Mouse (Mus musculus) midbrain, postnatal 0 days (tissue): Measurements from ENCODE around the gene Olfr95. TPM values are rescaled to one million over a fixed set of nuclear protein-coding genes. Genes with fewer than 3 reads are reported as not detected.
A peak's percentile ranks its signal among the peaks of the same experiment; 100 is the strongest.

ENCODE experiments used
- ATAC-seq: fragments of 200-750 bp; cut with Nextera tagmentation; 2 replicates; pipeline ENCODE4 v1.8.0; 2017; ENCODE audit warnings: moderate number of reproducible peaks, mild to moderate bottlenecking, moderate TSS enrichment, moderate library complexity; ENCODE audit not compliant: low FRiP score
- DNase-seq: peaks from one replicate; pipeline ENCODE4 v3.0.0-alpha.2; 2015; ENCODE audit warnings: low spot score
- H3K27ac ChIP-seq: fragments of 300-500 bp; sonication (generic); 2 replicates; pipeline ENCODE4 v1.5.1; 2014; ENCODE audit warnings: low read depth, mild to moderate bottlenecking, low read length, mixed read lengths
- H3K27me3 ChIP-seq: fragments of 300-500 bp; sonication (generic); 2 replicates; pipeline ENCODE4 v1.6.1; 2014; ENCODE audit warnings: low read length, control low read depth, mixed read lengths; ENCODE audit not compliant: insufficient read depth
- H3K36me3 ChIP-seq: fragments of 300-500 bp; sonication (generic); 2 replicates; pipeline ENCODE4 v1.6.1; 2014; ENCODE audit warnings: low read length, control low read depth, mixed read lengths; ENCODE audit not compliant: insufficient read depth
- H3K4me1 ChIP-seq: fragments of 300-500 bp; sonication (generic); 2 replicates; pipeline ENCODE4 v1.6.1; 2014; ENCODE audit warnings: mild to moderate bottlenecking, control low read depth, antibody characterized with exemption, low read length, mixed read lengths; ENCODE audit not compliant: insufficient read depth
- H3K4me2 ChIP-seq: fragments of 300-500 bp; sonication (generic); 2 replicates; pipeline ENCODE4 v1.6.1; 2014; ENCODE audit warnings: low read depth, mild to moderate bottlenecking, low read length, mixed read lengths; ENCODE audit not compliant: poor library complexity, severe bottlenecking
- H3K4me3 ChIP-seq: fragments of 300-500 bp; sonication (generic); 2 replicates; pipeline ENCODE4 v1.5.1; 2014; ENCODE audit warnings: low read depth, mild to moderate bottlenecking, low read length, moderate library complexity
- H3K9ac ChIP-seq: fragments of 300-500 bp; sonication (generic); replicated peaks from 2 replicates; pipeline ENCODE4 v1.6.1; 2014; ENCODE audit warnings: mild to moderate bottlenecking, low read length, moderate library complexity, mixed read lengths; ENCODE audit not compliant: poor library complexity, severe bottlenecking
- H3K9me3 ChIP-seq: fragments of 300-500 bp; sonication (generic); 2 replicates; pipeline ENCODE4 v1.6.1; 2016; ENCODE audit warnings: low read length, control low read depth
- CTCF ChIP-seq: IDR thresholded peaks from 2 replicates; pipeline ENCODE4 v1.5.1; 2016; ENCODE audit warnings: antibody characterized with exemption, mild to moderate bottlenecking
- WGBS: fragments of 180-500 bp; shearing (Covaris S2); extraction: QIAGEN DNeasy Blood & Tissue Kit; methylation state at CpG from one replicate; pipeline ENCODE4 v1.1.7; 2014; 5-methylcytosine and 5-hydroxymethylcytosine counted together
- polyA plus RNA-seq: library from polyadenylated mRNA; unstranded; fragments of >200 nt; fragmentation: Nextera tagmentation; extraction: Ambion mirVana; gene quantifications from 2 replicates; pipeline ENCODE4 v1.2.1, GENCODE M21; 2015
- total RNA-seq: library from RNA; depleted of rRNA; stranded (reverse); fragments of >200 nt; gene quantifications from 2 replicates; pipeline ENCODE4 v1.2.3, GENCODE M21; 2014

Olfr95 gene
- total and polyA plus RNA-seq, 2 experiments from 2014 or later: 0.02 TPM; not detected in 1

- Histone ChIP-seq H3K9me3 (no peaks in the 10 kb centered on the region), H3K4me3 (no peak overlapping the region), H3K27me3 (no peaks in the 10 kb centered on the region), H3K9ac (no peak overlapping the region), H3K4me2 (no peak overlapping the region), H3K36me3 (no peaks in the 10 kb centered on the region), H3K27ac (no peak overlapping the region), H3K4me1 (no peaks in the 10 kb centered on the region)
- 25% methylated on average over 1 of the region's 1 CpGs for WGBS
- TF ChIP-seq CTCF: peak; percentile 50
- DNase-seq (peak; percentile 16), ATAC-seq (no peak)
Observed at GRCm38 (mm10) chr17:37221879-37222278, 9.0 kb upstream of the Olfr95 start.

GRCm38 (mm10) chr17:37219846-37220245, 6.9 kb upstream of the Olfr95 start, which contains the start of gene Olfr96:
TSS of gene Olfr96 (plus strand) at chr17:37220146.
- WGBS: 64% methylated on average over 4 of the region's 4 CpGs
- no peak within 1 kb of the TSS for H3K4me3 ChIP-seq
- H3K4me1 ChIP-seq: no peaks in the 10 kb centered on the region
- H3K9ac ChIP-seq: no peak within 1 kb of the TSS
- ATAC-seq: no peak
- no peaks in the 10 kb centered on the region for H3K27me3 ChIP-seq
- DNase-seq: no peak
- no peak within 1 kb of the TSS for H3K27ac ChIP-seq
- no peak for TF ChIP-seq CTCF
- H3K9me3 ChIP-seq: no peaks in the 10 kb centered on the region
- H3K36me3 ChIP-seq: no peaks in the 10 kb centered on the region
- H3K4me2 ChIP-seq: no peak within 1 kb of the TSS

GRCm38 (mm10) chr17:37218486-37218885, 5.6 kb upstream of the Olfr95 start:
- no peak for TF ChIP-seq CTCF
- Histone ChIP-seq H3K4me3 (no peak overlapping the region), H3K9ac (no peak overlapping the region), H3K27me3 (no peaks in the 10 kb centered on the region), H3K4me1 (no peaks in the 10 kb centered on the region), H3K36me3 (no peaks in the 10 kb centered on the region), H3K9me3 (no peaks in the 10 kb centered on the region), H3K4me2 (no peak overlapping the region), H3K27ac (no peak overlapping the region)
- DNase-seq (no peak), ATAC-seq (no peak)
- WGBS: 83% methylated on average over 3 of the region's 3 CpGs

GRCm38 (mm10) chr17:37210884-37211768, 1.8 kb downstream of the Olfr95 start:
- Histone ChIP-seq H3K4me2 (peak overlapping the region; percentile 58), H3K4me3 (peak overlapping the region; percentile 39)
- peak; percentile 85 for ATAC-seq

GRCm38 (mm10) chr17:37203917-37204236, 9.0 kb downstream of the Olfr95 start:
- H3K27me3 ChIP-seq: no peaks in the 10 kb centered on the region

More at GRCm38 (mm10) chr17:37210884-37211768, 1.8 kb downstream of the Olfr95 start:
- peak; percentile 43; the same call in 1 of the 2 replicates for TF ChIP-seq CTCF
- Histone ChIP-seq H3K9ac (peak overlapping the region; percentile 62), H3K36me3 (no peaks in the 10 kb centered on the region), H3K27ac (no peak overlapping the region), H3K4me1 (no peaks in the 10 kb centered on the region), H3K9me3 (no peaks in the 10 kb centered on the region), H3K27me3 (no peaks in the 10 kb centered on the region)
- 26% methylated on average over 40 of the region's 40 CpGs for WGBS
- DNase-seq: peak; percentile 44

GRCm38 (mm10) chr17:37203206-37203916, 9.6 kb downstream of the Olfr95 start:
- H3K9me3 ChIP-seq: no peaks in the 10 kb centered on the region
- H3K4me2 ChIP-seq: no peak overlapping the region
- H3K9ac ChIP-seq: no peak overlapping the region
- DNase-seq: peak; percentile 92
- WGBS: 3% methylated on average over 4 of the region's 4 CpGs
- no peak overlapping the region for H3K4me3 ChIP-seq
- ATAC-seq: peak; percentile 85
- H3K4me1 ChIP-seq: no peaks in the 10 kb centered on the region
- H3K27me3 ChIP-seq: no peaks in the 10 kb centered on the region
- no peak overlapping the region for H3K27ac ChIP-seq
- H3K36me3 ChIP-seq: no peaks in the 10 kb centered on the region
- peak; percentile 100 for TF ChIP-seq CTCF

More at GRCm38 (mm10) chr17:37203917-37204236, 9.0 kb downstream of the Olfr95 start:
- ATAC-seq: peak; percentile 36
- Histone ChIP-seq H3K4me1 (no peaks in the 10 kb centered on the region), H3K4me2 (no peak overlapping the region), H3K9me3 (no peaks in the 10 kb centered on the region), H3K4me3 (no peak overlapping the region), H3K27ac (no peak overlapping the region), H3K9ac (no peak overlapping the region), H3K36me3 (no peaks in the 10 kb centered on the region)
- no peak for DNase-seq
- WGBS: 31% methylated on average over 3 of the region's 3 CpGs
- no peak for TF ChIP-seq CTCF
